Mouse (Mus musculus) intestine, embryonic 16.5 days (tissue): ENCODE results near the gene Cdh13. TPM values are rescaled to one million over a fixed set of nuclear protein-coding genes. Genes with fewer than 3 reads are reported as not detected.

Experiments used
- ATAC-seq: fragments of 200-750 bp; cut with Nextera tagmentation; 2 replicates; pipeline ENCODE4 v1.8.0; 2017; ENCODE audit warnings: moderate TSS enrichment, moderate library complexity
- H3K27ac ChIP-seq: fragments of 300-500 bp; sonication (generic); 2 replicates; pipeline ENCODE4 v1.5.1; 2014; ENCODE audit warnings: mild to moderate bottlenecking, low read length
- H3K27me3 ChIP-seq: fragments of 300-500 bp; sonication (generic); replicated peaks from 2 replicates; pipeline ENCODE4 v1.6.1; 2014; ENCODE audit warnings: low read length, control low read depth, mixed read lengths; ENCODE audit not compliant: control insufficient read depth, insufficient read depth
- H3K36me3 ChIP-seq: fragments of 300-500 bp; sonication (generic); 2 replicates; pipeline ENCODE4 v1.6.1; 2014; ENCODE audit warnings: low read length, control low read depth; ENCODE audit not compliant: control insufficient read depth, insufficient read depth
- H3K4me1 ChIP-seq: fragments of 300-500 bp; sonication (generic); 2 replicates; pipeline ENCODE4 v1.6.1; 2014; ENCODE audit warnings: low read length, control low read depth, mixed read lengths; ENCODE audit not compliant: control insufficient read depth, insufficient read depth
- H3K4me2 ChIP-seq: fragments of 300-500 bp; sonication (generic); 2 replicates; pipeline ENCODE4 v1.6.1; 2014; ENCODE audit warnings: low read depth, low read length, control low read depth
- H3K4me3 ChIP-seq: fragments of 300-500 bp; sonication (generic); 2 replicates; pipeline ENCODE4 v1.5.1; 2014; ENCODE audit warnings: mild to moderate bottlenecking, low read length
- H3K9ac ChIP-seq: fragments of 300-500 bp; sonication (generic); 2 replicates; pipeline ENCODE4 v1.6.1; 2014; ENCODE audit warnings: low read depth, low read length
- H3K9me3 ChIP-seq: fragments of 300-500 bp; sonication (generic); 2 replicates; pipeline ENCODE4 v1.6.1; 2016; ENCODE audit warnings: low read length, control low read depth; ENCODE audit not compliant: control insufficient read depth
- WGBS: fragments of 180-500 bp; shearing (Covaris S2); extraction: QIAGEN DNeasy Blood & Tissue Kit; methylation state at CpG from one replicate; pipeline ENCODE4 v1.1.7; 2014; 5-methylcytosine and 5-hydroxymethylcytosine counted together
- polyA plus RNA-seq: library from polyadenylated mRNA; unstranded; fragments of >200 nt; fragmentation: Nextera tagmentation; extraction: Ambion mirVana; gene quantifications from 2 replicates; pipeline ENCODE4 v1.2.1, GENCODE M21; 2015

Gene Cdh13
- polyA plus RNA-seq, 1 experiment from 2014 or later, result 6.5 TPM

DNA sequence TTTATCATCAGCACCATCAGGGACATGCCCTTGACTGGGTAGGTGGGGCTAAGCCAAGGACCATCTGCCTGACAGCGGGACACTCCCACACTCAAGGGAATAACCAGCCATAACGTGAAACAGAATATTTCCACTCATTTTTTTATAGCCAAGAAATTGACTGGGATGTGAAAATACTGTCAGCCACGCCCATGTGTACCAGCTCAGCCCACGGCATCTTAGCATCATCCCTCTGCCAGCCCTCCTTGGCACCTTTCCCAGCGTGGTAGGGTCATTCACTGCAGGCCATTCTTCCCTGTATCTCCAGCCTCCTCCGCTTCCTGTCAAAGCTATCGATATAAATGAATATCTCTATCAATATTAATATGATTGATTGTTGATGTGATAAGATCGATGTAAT lies 1020.7 kb downstream of the Cdh13 start:
- no peak overlapping the region for H3K27ac ChIP-seq
- H3K4me3 ChIP-seq, result no peak overlapping the region
- H3K36me3 ChIP-seq, result no peaks in the 10 kb centered on the region
- 78% methylated on average over 8 of the region's 8 CpGs for WGBS
- no peak overlapping the region for H3K4me2 ChIP-seq
- no peak overlapping the region for H3K9ac ChIP-seq
- H3K9me3 ChIP-seq, result no peaks in the 10 kb centered on the region
- H3K27me3 ChIP-seq, result no peaks in the 10 kb centered on the region
- H3K4me1 ChIP-seq, result no peaks in the 10 kb centered on the region
- no peak for ATAC-seq

DNA sequence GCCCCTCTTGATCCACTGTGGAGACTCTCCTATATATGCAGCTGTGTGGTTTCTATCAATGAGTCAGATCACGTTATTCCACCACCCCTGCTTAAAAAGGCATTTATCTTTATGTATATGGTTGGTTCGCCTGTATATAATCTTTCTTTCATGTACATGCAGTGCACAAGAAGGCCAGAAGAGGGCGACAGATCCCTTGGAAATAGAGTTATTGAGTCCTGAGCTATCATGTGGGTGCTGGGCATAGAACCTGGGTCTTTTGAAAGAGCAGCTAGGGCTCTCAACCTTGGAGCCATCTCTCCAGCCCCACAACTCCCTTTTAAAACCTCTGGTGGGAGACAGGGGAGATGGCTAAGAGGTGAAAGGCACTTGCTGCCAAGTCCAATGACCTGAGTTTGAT lies 1027.9 kb downstream of the Cdh13 start:
- Histone ChIP-seq H3K4me2 (no peak overlapping the region), H3K4me3 (no peak overlapping the region), H3K9me3 (no peaks in the 10 kb centered on the region; the same call in 1 of the 2 replicates), H3K36me3 (no peaks in the 10 kb centered on the region), H3K4me1 (no peaks in the 10 kb centered on the region), H3K27ac (no peak overlapping the region), H3K27me3 (no peaks in the 10 kb centered on the region), H3K9ac (no peak overlapping the region)
- 29% methylated on average over 3 of the region's 3 CpGs for WGBS
- no peak for ATAC-seq

DNA sequence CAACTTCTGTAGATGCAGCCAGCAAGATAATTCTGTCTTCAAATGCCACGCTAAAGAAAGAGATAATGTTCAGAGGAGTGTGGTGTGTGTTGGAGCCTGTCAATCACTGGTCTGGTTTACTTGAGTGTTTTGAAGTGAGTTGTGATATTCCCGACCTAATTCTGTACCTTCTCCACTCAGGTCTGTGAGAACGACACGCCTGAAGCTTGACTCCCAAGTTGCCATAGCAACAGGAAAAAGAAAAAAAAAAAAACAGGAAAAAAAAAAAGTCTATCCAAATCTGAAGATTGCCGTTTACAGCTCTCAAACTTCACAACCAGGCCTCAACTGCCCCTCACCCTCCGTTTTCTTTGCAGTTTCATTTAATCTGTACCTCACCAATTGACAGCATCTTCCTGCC lies 1039.7 kb downstream of the Cdh13 start:
- H3K9me3 ChIP-seq, result no peaks in the 10 kb centered on the region
- H3K27me3 ChIP-seq, result no peaks in the 10 kb centered on the region
- no peaks in the 10 kb centered on the region for H3K36me3 ChIP-seq
- H3K27ac ChIP-seq, result no peak overlapping the region
- no peak overlapping the region for H3K4me3 ChIP-seq
- no peak overlapping the region for H3K9ac ChIP-seq
- WGBS, result 58% methylated on average over 6 of the region's 6 CpGs
- H3K4me2 ChIP-seq, result no peak overlapping the region
- no peak for ATAC-seq
- H3K4me1 ChIP-seq, result no peaks in the 10 kb centered on the region

DNA sequence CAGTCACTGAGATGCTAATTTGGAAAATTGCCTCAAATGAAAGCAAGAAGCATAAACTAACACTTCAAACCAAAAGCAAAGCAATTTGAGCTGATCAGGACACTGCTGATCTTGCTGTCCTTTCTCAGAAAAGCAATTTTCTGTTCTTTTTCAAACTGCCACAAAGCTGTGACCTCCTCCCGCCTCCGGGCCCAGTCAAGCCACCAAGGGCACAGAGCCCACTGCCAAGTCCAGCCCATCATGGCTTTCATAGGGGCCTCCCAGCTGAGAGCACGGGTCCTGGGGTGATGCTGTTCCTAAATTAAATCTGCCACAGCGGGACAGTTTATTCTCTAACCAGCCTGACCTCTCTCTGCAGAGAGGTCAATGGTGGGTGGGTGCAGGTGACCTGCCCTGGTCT lies 1056.0 kb downstream of the Cdh13 start:
- Histone ChIP-seq H3K4me2 (no peak overlapping the region), H3K4me3 (no peak overlapping the region), H3K4me1 (no peaks in the 10 kb centered on the region), H3K27ac (no peak overlapping the region), H3K27me3 (0 out of 2 replicates have a peak, but pooled peaks cover 2% of the 10 kb centered on the region), H3K9me3 (peaks cover 9% of the 10 kb centered on the region; the same call in 1 of the 2 replicates), H3K36me3 (no peaks in the 10 kb centered on the region), H3K9ac (no peak overlapping the region)
- 84% methylated on average over 4 of the region's 4 CpGs for WGBS
- ATAC-seq, result no peak

DNA sequence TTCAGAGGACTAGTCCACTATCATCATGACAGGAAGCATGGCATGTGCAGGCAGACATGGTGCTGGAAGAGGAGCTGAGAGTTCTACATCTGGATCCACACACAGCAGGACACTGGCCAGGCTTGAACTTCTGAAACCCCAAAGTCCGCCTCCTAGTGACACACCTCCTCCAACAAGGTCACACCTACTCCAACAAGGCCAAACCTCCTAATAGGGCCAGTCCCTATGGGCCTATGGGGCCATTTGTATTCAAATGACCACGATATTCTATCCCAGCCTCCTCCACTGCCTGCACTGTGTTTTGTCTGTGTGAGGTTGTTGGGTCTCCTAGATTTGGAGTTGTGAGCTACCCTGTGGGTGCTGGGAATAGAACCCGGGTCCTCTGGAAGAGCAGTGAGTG lies 1060.1 kb downstream of the Cdh13 start:
- 82% methylated on average over 3 of the region's 3 CpGs for WGBS
- H3K4me3 ChIP-seq, result peak overlapping the region; percentile 99
- H3K4me2 ChIP-seq, result peak overlapping the region; percentile 49

DNA sequence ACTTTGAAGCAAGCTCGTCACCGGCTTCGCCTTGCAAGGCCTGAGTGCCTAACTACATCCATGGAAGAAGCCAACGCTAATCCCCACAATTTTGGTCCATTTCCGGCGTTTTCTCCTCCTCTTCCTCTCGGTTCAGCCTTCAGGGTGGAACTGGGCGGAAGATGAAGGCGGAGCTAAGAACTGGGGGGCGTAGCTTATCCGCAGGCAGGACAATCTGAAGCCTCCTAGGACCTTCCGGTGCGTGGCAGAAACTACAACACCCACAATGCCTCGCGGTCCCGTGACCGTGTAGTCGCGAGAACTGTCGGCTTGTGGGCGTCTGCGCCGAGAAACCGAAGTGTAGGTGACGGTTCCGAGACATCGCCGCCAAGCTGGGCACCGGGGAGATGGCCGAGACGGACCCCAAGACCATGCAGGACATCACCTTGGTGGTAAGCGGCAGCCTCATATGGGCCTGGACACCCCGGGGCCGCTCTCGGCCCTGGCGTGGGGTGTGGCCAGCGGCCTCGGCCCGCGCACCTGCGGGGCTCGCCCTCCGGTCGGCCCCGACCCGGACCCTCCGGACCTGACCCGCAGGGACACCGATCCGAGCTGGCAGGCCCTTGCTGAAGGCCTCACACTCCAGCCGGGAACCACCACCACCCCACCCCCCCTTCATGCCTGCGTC lies 1060.8 kb downstream of the Cdh13 start, which contains the start of gene Hsbp1:
Hsbp1 (plus strand) TSS at position 299 of the 667 bp plus-strand sequence.
- H3K4me1 ChIP-seq, result peaks cover 8% of the 10 kb centered on the region
- 0 out of 2 replicates have a peak, but pooled peaks cover 2% of the 10 kb centered on the region for H3K27me3 ChIP-seq
- 2% methylated on average over 52 of the region's 52 CpGs for WGBS
- peak; percentile 99 for ATAC-seq
- H3K4me3 ChIP-seq, result peak within 1 kb of the TSS; percentile 99
- peak within 1 kb of the TSS; percentile 69 for H3K4me2 ChIP-seq
- H3K36me3 ChIP-seq, result peaks cover 10% of the 10 kb centered on the region; the same call in 1 of the 2 replicates
- H3K27ac ChIP-seq, result peak within 1 kb of the TSS; percentile 37
- peak within 1 kb of the TSS; percentile 86 for H3K9ac ChIP-seq
- peaks cover 5% of the 10 kb centered on the region; the same call in 1 of the 2 replicates for H3K9me3 ChIP-seq

More for the DNA sequence above, 1060.1 kb downstream of the Cdh13 start:
- Histone ChIP-seq H3K27me3 (0 out of 2 replicates have a peak, but pooled peaks cover 2% of the 10 kb centered on the region), H3K9me3 (peaks cover 5% of the 10 kb centered on the region; the same call in 1 of the 2 replicates), H3K4me1 (peaks cover 8% of the 10 kb centered on the region), H3K9ac (no peak overlapping the region), H3K27ac (no peak overlapping the region), H3K36me3 (0 out of 2 replicates have a peak, but pooled peaks cover 3% of the 10 kb centered on the region)
- no peak; the same call in 1 of the 2 replicates for ATAC-seq

DNA sequence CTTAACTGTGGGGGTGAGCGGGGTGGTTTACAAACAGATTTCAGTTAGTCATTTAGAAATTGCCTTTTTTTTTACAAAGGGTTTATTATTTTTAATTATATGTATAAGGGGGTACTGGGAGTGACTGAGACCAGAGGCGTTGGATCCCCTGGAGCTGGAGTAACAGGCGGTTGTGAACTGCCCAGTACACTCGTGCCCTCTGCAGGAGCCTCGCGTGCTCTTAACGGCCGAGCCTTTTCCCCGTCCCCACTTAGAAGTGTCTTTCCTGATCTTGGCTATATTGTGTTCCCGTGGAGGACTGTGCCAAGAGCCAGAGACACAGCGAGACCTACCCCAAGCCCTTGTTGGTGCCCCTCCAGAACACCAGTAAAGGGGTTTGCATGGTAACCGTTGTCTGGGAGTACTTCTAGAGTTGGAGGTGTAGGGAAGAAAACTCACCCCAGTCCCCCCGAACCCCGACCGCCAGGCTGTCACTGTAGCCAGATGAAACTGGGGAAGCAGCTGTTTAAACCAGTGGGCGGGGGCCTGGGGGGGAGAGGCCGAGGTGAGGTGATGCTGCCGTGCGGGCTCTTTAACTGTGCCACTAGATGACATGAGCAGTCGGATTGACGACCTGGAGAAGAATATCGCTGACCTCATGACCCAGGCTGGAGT lies 1061.6 kb downstream of the Cdh13 start:
- H3K27me3 ChIP-seq, result 0 out of 2 replicates have a peak, but pooled peaks cover 2% of the 10 kb centered on the region
- H3K4me1 ChIP-seq, result peaks cover 8% of the 10 kb centered on the region
- H3K36me3 ChIP-seq, result peaks cover 12% of the 10 kb centered on the region; the same call in 1 of the 2 replicates
- ATAC-seq, result peak; percentile 28; the same call in 1 of the 2 replicates
- peak overlapping the region; percentile 99 for H3K4me3 ChIP-seq
- H3K9me3 ChIP-seq, result peaks cover 5% of the 10 kb centered on the region; the same call in 1 of the 2 replicates
- 44% methylated on average over 22 of the region's 22 CpGs for WGBS
- H3K27ac ChIP-seq, result no peak overlapping the region
- H3K4me2 ChIP-seq, result peak overlapping the region; percentile 69
- peak overlapping the region; percentile 86 for H3K9ac ChIP-seq

DNA sequence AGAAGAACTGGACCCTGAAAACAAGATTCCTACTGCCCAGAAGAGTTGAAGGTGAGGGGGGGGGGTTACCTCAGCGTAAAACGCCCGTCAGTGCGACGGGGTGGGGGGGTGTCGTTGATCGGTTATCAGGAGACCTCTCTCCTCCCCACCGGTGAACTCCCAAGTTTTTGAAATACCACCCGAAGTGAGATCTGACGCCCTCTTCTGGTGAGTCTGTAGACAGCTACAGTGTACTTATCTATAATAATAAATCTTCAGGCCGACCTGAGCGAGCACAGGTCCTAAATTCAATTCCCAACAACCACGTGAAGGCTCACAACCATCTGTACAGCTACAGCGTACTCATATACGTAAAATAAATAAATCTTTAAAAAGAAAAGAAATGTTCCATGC lies 1062.1 kb downstream of the Cdh13 start:
- ATAC-seq, result no peak
- Histone ChIP-seq H3K4me2 (peak overlapping the region; percentile 69; the same call in 1 of the 2 replicates), H3K27ac (no peak overlapping the region), H3K4me3 (no peak overlapping the region), H3K9me3 (peaks cover 5% of the 10 kb centered on the region; the same call in 1 of the 2 replicates), H3K9ac (no peak overlapping the region), H3K4me1 (peaks cover 8% of the 10 kb centered on the region), H3K36me3 (peaks cover 12% of the 10 kb centered on the region), H3K27me3 (0 out of 2 replicates have a peak, but pooled peaks cover 2% of the 10 kb centered on the region)
- 84% methylated on average over 15 of the region's 15 CpGs for WGBS

DNA sequence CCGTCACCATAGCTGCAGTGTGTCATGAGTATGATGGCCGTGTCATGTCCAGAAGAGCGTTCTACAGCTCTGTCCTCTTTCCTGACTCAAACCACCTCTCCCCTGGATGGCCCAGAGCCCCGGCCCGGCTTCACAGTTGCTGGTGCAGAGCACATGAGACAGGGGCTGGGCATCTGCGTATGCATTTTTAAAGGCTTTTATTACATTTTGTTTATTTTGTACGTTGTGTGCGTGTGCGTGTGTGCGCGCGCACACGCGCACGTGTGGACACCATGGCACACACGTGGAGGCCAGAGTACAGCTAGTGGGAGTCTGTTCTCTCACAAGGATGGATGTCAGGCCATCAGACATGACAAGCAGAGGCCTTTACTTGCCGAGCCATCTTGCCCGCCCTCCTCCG lies 1068.1 kb downstream of the Cdh13 start:
- no peak overlapping the region for H3K4me3 ChIP-seq

More for the DNA sequence above, 1068.1 kb downstream of the Cdh13 start:
- H3K36me3 ChIP-seq, result peaks cover 12% of the 10 kb centered on the region
- no peaks in the 10 kb centered on the region for H3K9me3 ChIP-seq
- no peak overlapping the region for H3K27ac ChIP-seq
- H3K4me2 ChIP-seq, result no peak overlapping the region
- H3K4me1 ChIP-seq, result no peaks in the 10 kb centered on the region
- H3K9ac ChIP-seq, result no peak overlapping the region
- 91% methylated on average over 19 of the region's 19 CpGs for WGBS
- ATAC-seq, result no peak
- H3K27me3 ChIP-seq, result no peaks in the 10 kb centered on the region
